Mouse (Mus musculus) CH12.LX (cell line): ENCODE measurements around the gene Clpp.

Experiments used
- CHD2 ChIP-seq: IDR thresholded peaks from 2 replicates; pipeline ENCODE4 v1.6.1; 2011; ENCODE audit warnings: low read length, improper control_type of control experiment
- CTCF ChIP-seq, 2 experiments: IDR thresholded peaks in 1 of 2; conservative IDR thresholded peaks in 1 of 2; 2 replicates each; pipeline ENCODE4 v1.5.1; 2011 to 2012; ENCODE audit warnings: low read depth in 2 of 2, low read length in 2 of 2, improper control_type of control experiment in 1 of 2, inconsistent platforms in 1 of 2, mild to moderate bottlenecking in 1 of 2, moderate library complexity in 1 of 2
- EP300 ChIP-seq: IDR thresholded peaks from 2 replicates; pipeline ENCODE4 v1.6.1; 2011; ENCODE audit warnings: low read length, improper control_type of control experiment
- ETS1 ChIP-seq: conservative IDR thresholded peaks from 2 replicates; pipeline ENCODE4 v1.6.1; 2012; ENCODE audit warnings: low read depth, mild to moderate bottlenecking, inconsistent platforms, low read length, improper control_type of control experiment, moderate library complexity
- GABPA ChIP-seq: IDR thresholded peaks from 2 replicates; pipeline ENCODE4 v1.6.1; 2012; ENCODE audit warnings: low read depth, low read length, improper control_type of control experiment, inconsistent platforms; ENCODE audit not compliant: insufficient replicate concordance
- HCFC1 ChIP-seq: IDR thresholded peaks from 2 replicates; pipeline ENCODE4 v1.6.1; 2012; ENCODE audit warnings: low read depth, mild to moderate bottlenecking, inconsistent platforms, low read length, improper control_type of control experiment
- JUN ChIP-seq: IDR thresholded peaks from 2 replicates; pipeline ENCODE4 v1.6.1; 2011; ENCODE audit warnings: low read depth, mild to moderate bottlenecking, low read length, improper control_type of control experiment, moderate library complexity; ENCODE audit not compliant: insufficient read depth
- MAFK ChIP-seq: IDR thresholded peaks from 2 replicates; pipeline ENCODE4 v1.6.1; 2011; ENCODE audit warnings: low read length, improper control_type of control experiment; ENCODE audit not compliant: insufficient replicate concordance
- POLR2A ChIP-seq: IDR thresholded peaks from 2 replicates; pipeline ENCODE4 v1.6.1; 2011; ENCODE audit warnings: low read depth, mild to moderate bottlenecking, improper control_type of control experiment, low read length
- POLR2AphosphoS2 ChIP-seq: IDR thresholded peaks from 2 replicates; pipeline ENCODE4 v1.6.1; 2011; ENCODE audit warnings: low read depth, low read length, improper control_type of control experiment
- ZC3H11A ChIP-seq: IDR thresholded peaks from 2 replicates; pipeline ENCODE4 v1.6.1; 2012; ENCODE audit warnings: low read depth, mild to moderate bottlenecking, inconsistent platforms, low read length, improper control_type of control experiment
- ZKSCAN1 ChIP-seq: IDR thresholded peaks from 2 replicates; pipeline ENCODE4 v1.6.1; 2012; ENCODE audit warnings: low read depth, inconsistent platforms, low read length, improper control_type of control experiment, borderline replicate concordance

DNA sequence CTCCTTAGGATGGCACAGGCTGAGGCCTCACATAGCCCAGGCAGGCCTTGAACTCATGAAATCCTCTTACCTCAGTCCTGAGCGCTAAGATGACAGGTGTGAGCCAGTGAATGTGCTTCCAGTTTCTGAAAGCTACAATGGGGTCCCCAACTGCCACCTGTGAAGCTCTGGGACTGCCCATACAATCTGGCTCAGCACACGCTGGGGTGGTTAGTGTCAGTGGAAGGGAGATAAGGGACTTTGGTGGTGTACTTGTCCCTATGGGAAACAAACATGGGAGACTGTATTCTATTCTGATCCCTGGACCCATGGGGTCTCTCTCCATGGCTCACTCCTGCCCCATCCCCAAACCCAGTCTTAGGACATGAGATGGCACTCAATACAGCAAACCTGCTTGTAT lies 29.6 kb downstream of the Clpp start:
- TF ChIP-seq CTCF (conservative IDR thresholded peaks at IDR 0.05 in 1 of 2, IDR thresholded peaks at IDR 0.05 in 1 of 2; ENCODE audit: low read depth in 2 of 2, low read length in 2 of 2) (no peak), ZC3H11A (no peak), ETS1 (no peak), POLR2A (peak; percentile 6; the same call in 1 of the 2 replicates), HCFC1 (no peak), MAFK (no peak), CHD2 (no peak), POLR2AphosphoS2 (peak; percentile 68; the same call in 1 of the 2 replicates), EP300 (no peak), GABPA (no peak), ZKSCAN1 (no peak), JUN (no peak)
